Mouse (Mus musculus) retina, embryonic 14.5 days (tissue): ENCODE measurements around the gene Rho.
A peak's percentile ranks its signal among the peaks of the same experiment; 100 is the strongest.

Experiments
- DNase-seq: peaks from one replicate; pipeline ENCODE4 v3.0.0-alpha.2; 2015; ENCODE audit warnings: low spot score

The Rho gene

GRCm38 (mm10) chr6:115956418-115956921 is 24.9 kb downstream of the Rho start:
- DNase-seq, result no peak

GRCm38 (mm10) chr6:115956922-115957601 is 25.5 kb downstream of the Rho start:
- no peak for DNase-seq

GRCm38 (mm10) chr6:115957681-115958080 is 26.1 kb downstream of the Rho start:
- DNase-seq, result no peak

GRCm38 (mm10) chr6:115958445-115958844 is 26.9 kb downstream of the Rho start:
- no peak for DNase-seq

- no peak for DNase-seq
Observed at GRCm38 (mm10) chr6:115959151-115959691, 27.7 kb downstream of the Rho start.

GRCm38 (mm10) chr6:115960322-115960721 is 28.8 kb downstream of the Rho start:
- no peak for DNase-seq

GRCm38 (mm10) chr6:115961743-115962142 is 30.2 kb downstream of the Rho start:
- no peak for DNase-seq

- no peak for DNase-seq
Observed at GRCm38 (mm10) chr6:115962439-115963085, 31.0 kb downstream of the Rho start.

- DNase-seq, result no peak
Observed at GRCm38 (mm10) chr6:115963656-115964055, 32.1 kb downstream of the Rho start.

- no peak for DNase-seq
Observed at GRCm38 (mm10) chr6:115966227-115966966, 34.8 kb downstream of the Rho start.

GRCm38 (mm10) chr6:115967291-115967880 is 35.8 kb downstream of the Rho start:
- DNase-seq, result no peak

- no peak for DNase-seq
Observed at GRCm38 (mm10) chr6:115968086-115968485, 36.5 kb downstream of the Rho start.

- DNase-seq, result peak; percentile 45
Observed at GRCm38 (mm10) chr6:115968700-115969099, 37.2 kb downstream of the Rho start.

- DNase-seq, result no peak
Observed at GRCm38 (mm10) chr6:115969103-115969502, 37.6 kb downstream of the Rho start.

GRCm38 (mm10) chr6:115969952-115970351 is 38.4 kb downstream of the Rho start:
- DNase-seq, result no peak

- DNase-seq, result no peak
Observed at GRCm38 (mm10) chr6:115971273-115972060, 39.9 kb downstream of the Rho start.

- no peak for DNase-seq
Observed at GRCm38 (mm10) chr6:115972083-115972764, 40.7 kb downstream of the Rho start.

GRCm38 (mm10) chr6:115973139-115973875 is 41.8 kb downstream of the Rho start:
- DNase-seq, result no peak

- DNase-seq, result no peak
Observed at GRCm38 (mm10) chr6:115973881-115974662, 42.5 kb downstream of the Rho start.
